Mouse (Mus musculus): ENCODE measurements around the gene Fcho2. TPM values are rescaled to one million over a fixed set of nuclear protein-coding genes. Genes with fewer than 3 reads are reported as not detected.

Gene Fcho2
- polyA plus RNA-seq, 1 experiment from 2014 or later, result 43.2 TPM

DNA sequence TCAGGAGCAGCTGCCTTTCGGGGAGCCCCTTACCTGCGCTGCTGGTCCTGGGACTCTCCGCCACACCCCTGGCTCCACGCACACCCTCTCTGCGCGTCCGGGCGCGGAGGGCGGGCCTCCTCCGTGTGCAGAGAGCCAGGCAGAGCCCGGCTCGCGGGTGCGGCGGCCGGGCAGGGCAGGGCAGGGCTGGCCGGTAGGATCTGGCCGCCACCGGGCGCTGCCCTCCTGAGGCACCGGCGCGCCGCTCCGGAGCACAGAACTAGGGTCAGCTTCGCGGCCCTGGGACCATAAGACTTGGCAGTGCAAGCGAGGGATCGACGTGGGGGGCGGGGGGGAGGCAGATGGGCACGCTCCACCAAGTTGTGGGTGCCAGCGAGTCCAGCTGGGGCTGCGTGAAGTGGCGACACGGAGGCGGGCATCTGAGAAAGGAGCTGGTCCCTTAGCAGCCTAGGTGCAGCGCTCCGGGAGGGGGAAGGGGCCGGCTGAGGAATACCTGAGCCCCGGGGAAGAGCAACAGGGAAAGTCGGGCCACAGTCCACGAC lies 120.4 kb downstream of the Fcho2 start, which contains the start of gene Tmem171:
TSS of gene Tmem171 (minus strand) at position 62 of the 542 bp plus-strand sequence.
- Histone ChIP-seq H3K36me3 (ENCODE audit: control insufficient read depth, insufficient read depth, low read length) (no peaks in the 10 kb centered on the region), H3K4me2 (ENCODE audit: low read depth, low read length) (peak within 1 kb of the TSS; percentile 62), H3K9me3 (ENCODE audit: control insufficient read depth, low read length) (no peaks in the 10 kb centered on the region), H3K4me3 (ENCODE audit: low read length) (peak within 1 kb of the TSS; percentile 52), H3K27ac (ENCODE audit: low read length) (peak within 1 kb of the TSS; percentile 81), H3K27me3 (ENCODE audit: control insufficient read depth, insufficient read depth, low read depth, low read length) (peaks cover 14% of the 10 kb centered on the region), H3K9ac (ENCODE audit: low read length) (peak within 1 kb of the TSS; percentile 75), H3K4me1 (replicated peaks; ENCODE audit: control insufficient read depth, insufficient read depth, low read length) (peaks cover 25% of the 10 kb centered on the region)
- peak; percentile 70 for ATAC-seq (ENCODE audit: low read depth)
- 6% methylated on average over 44 of the region's 44 CpGs for WGBS

- Histone ChIP-seq H3K9ac (ENCODE audit: low read length) (peak overlapping the region; percentile 40), H3K4me3 (ENCODE audit: low read length) (peak overlapping the region; percentile 52), H3K36me3 (ENCODE audit: control insufficient read depth, insufficient read depth, low read length) (no peaks in the 10 kb centered on the region), H3K27me3 (ENCODE audit: control insufficient read depth, insufficient read depth, low read depth, low read length) (peaks cover 14% of the 10 kb centered on the region), H3K4me2 (ENCODE audit: low read depth, low read length) (peak overlapping the region; percentile 62), H3K27ac (ENCODE audit: low read length) (peak overlapping the region; percentile 34), H3K9me3 (ENCODE audit: control insufficient read depth, low read length) (no peaks in the 10 kb centered on the region), H3K4me1 (replicated peaks; ENCODE audit: control insufficient read depth, insufficient read depth, low read length) (peaks cover 28% of the 10 kb centered on the region)
- 70% methylated on average over 11 of the region's 11 CpGs for WGBS
- ATAC-seq (ENCODE audit: low read depth), result no peak
Measured at GRCm38 (mm10) chr13:98693316-98693715, 121.9 kb downstream of the Fcho2 start.

DNA sequence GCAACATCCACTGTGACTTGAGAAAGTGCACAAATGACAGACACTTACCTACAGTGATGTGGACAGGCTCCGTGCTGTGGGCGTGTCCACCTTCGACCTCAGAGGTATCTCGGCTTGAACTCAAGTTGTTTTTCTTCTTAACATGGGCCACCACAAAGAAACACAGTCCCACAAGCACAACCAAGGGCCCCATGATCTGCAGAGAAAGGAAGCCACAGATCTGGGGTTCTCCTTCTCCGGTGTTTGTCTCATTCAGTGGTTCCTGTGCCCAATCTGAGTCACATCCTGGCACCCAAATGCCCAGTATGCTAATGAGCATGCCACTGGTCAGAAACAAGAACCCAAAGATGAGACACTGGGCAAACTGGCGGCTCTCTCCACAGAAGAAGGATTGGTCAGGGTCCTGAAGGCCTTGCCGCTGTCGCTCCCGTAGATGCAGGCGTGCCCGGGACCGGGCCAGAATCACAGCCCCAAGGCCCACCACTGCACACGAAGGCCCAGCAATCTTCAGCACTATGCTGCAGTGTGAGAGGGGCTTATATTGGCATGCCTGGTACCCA lies 123.2 kb downstream of the Fcho2 start:
- Histone ChIP-seq H3K4me1 (replicated peaks; ENCODE audit: control insufficient read depth, insufficient read depth, low read length) (peaks cover 28% of the 10 kb centered on the region), H3K4me2 (ENCODE audit: low read depth, low read length) (peak overlapping the region; percentile 36; the same call in 1 of the 2 replicates), H3K27me3 (ENCODE audit: control insufficient read depth, insufficient read depth, low read depth, low read length) (peaks cover 14% of the 10 kb centered on the region), H3K9ac (ENCODE audit: low read length) (no peak overlapping the region), H3K36me3 (ENCODE audit: control insufficient read depth, insufficient read depth, low read length) (no peaks in the 10 kb centered on the region), H3K27ac (ENCODE audit: low read length) (no peak overlapping the region), H3K4me3 (ENCODE audit: low read length) (no peak overlapping the region), H3K9me3 (ENCODE audit: control insufficient read depth, low read length) (no peaks in the 10 kb centered on the region)
- ATAC-seq (ENCODE audit: low read depth), result no peak
- 84% methylated on average over 13 of the region's 13 CpGs for WGBS

DNA sequence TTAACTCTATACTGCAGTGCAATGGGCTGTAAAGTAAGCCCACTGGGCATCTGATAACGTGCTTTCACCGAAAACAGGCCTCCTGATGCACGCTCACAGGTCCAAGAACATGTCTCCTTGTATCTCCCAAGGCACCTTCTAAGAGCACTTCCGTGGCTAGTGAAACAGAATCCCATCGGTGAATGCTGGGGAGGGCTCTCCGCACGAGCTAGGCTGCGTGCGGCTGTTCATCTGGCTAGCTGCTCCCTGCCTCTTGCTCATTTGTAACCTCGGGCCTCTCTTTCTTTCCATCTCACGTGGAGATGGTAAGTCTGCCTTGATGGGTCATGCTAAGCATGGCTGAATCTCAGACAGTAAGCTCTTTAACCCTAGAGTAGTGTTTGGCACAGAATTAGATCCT lies 124.4 kb downstream of the Fcho2 start:
- Histone ChIP-seq H3K36me3 (ENCODE audit: control insufficient read depth, insufficient read depth, low read length) (no peaks in the 10 kb centered on the region), H3K27ac (ENCODE audit: low read length) (peak overlapping the region; percentile 42; the same call in 1 of the 2 replicates), H3K4me3 (ENCODE audit: low read length) (peak overlapping the region; percentile 17; the same call in 1 of the 2 replicates), H3K27me3 (ENCODE audit: control insufficient read depth, insufficient read depth, low read depth, low read length) (peaks cover 14% of the 10 kb centered on the region), H3K4me1 (replicated peaks; ENCODE audit: control insufficient read depth, insufficient read depth, low read length) (peaks cover 21% of the 10 kb centered on the region), H3K9me3 (ENCODE audit: control insufficient read depth, low read length) (no peaks in the 10 kb centered on the region), H3K4me2 (ENCODE audit: low read depth, low read length) (peak overlapping the region; percentile 36), H3K9ac (ENCODE audit: low read length) (peak overlapping the region; percentile 29; the same call in 1 of the 2 replicates)
- WGBS, result 81% methylated on average over 11 of the region's 11 CpGs
- ATAC-seq (ENCODE audit: low read depth), result no peak

DNA sequence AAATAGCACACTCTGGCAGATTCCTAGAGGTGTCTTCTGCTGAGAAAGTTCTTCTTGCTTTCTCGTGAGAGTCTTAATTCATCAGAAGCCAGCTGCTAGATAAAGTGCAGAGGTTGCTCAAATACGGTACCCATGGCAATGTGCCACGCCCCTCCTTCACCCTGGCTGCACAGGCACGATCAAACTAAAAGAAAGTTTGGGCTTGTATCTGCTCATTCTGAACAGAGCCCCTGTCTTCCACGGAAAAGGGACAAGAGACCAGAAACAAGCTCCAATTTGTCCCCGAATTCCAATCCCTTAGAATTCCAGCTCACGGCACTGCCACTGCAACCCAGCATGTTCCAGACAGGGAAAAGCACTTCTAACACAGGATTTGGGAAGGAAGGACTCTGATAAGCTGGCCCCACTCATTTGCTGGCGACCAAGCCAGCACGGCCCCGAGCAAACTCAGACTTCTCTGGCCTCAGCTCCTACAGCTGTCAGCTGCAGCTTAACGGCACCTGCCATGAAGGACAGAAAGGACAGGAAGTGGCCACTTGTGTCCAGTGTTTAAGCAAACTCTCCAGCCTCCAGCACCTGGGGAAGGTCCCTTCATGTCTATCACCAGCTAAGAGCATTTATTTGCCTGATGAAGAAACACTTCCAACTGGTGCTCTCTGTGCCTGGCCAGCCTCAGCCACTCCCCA lies 125.5 kb downstream of the Fcho2 start:
- H3K4me3 ChIP-seq (ENCODE audit: low read length), result peak overlapping the region; percentile 31
- H3K36me3 ChIP-seq (ENCODE audit: control insufficient read depth, insufficient read depth, low read length), result no peaks in the 10 kb centered on the region
- H3K9ac ChIP-seq (ENCODE audit: low read length), result 0 out of 2 replicates have a peak overlapping the region, but pooled peaks have one; percentile 32
- peak; percentile 64 for ATAC-seq (ENCODE audit: low read depth)
- WGBS, result 25% methylated on average over 11 of the region's 11 CpGs
- H3K27ac ChIP-seq (ENCODE audit: low read length), result peak overlapping the region; percentile 72
- peak overlapping the region; percentile 38 for H3K4me2 ChIP-seq (ENCODE audit: low read depth, low read length)
- peaks cover 12% of the 10 kb centered on the region; the same call in 1 of the 2 replicates for H3K4me1 ChIP-seq (replicated peaks; ENCODE audit: control insufficient read depth, insufficient read depth, low read length)
- peaks cover 7% of the 10 kb centered on the region; the same call in 1 of the 2 replicates for H3K27me3 ChIP-seq (ENCODE audit: control insufficient read depth, insufficient read depth, low read depth, low read length)
- H3K9me3 ChIP-seq (ENCODE audit: control insufficient read depth, low read length), result no peaks in the 10 kb centered on the region

DNA sequence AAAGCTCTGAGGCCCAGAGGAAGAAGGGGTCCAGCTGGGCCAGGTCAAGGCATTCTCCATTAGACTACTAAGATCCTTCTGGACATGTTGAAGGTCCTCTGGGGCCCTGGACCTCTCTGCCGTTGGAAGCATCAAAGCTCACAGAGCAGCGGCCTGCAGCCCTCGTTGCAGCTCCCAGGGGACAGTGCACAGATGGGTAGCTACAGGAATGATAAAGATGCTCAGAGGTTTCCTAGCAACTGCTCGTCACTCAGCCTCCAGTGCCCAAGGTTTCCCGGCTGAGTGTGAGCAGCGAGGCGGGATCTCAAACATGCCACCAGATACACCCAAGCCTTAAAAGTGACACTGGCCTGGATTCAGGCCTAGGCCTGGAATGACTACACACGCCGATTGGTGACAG lies 127.3 kb downstream of the Fcho2 start:
- 64% methylated on average over 9 of the region's 9 CpGs for WGBS
- H3K27ac ChIP-seq (ENCODE audit: low read length), result no peak overlapping the region
- no peaks in the 10 kb centered on the region for H3K36me3 ChIP-seq (ENCODE audit: control insufficient read depth, insufficient read depth, low read length)
- no peaks in the 10 kb centered on the region for H3K9me3 ChIP-seq (ENCODE audit: control insufficient read depth, low read length)
- H3K4me2 ChIP-seq (ENCODE audit: low read depth, low read length), result no peak overlapping the region
- no peak overlapping the region for H3K4me3 ChIP-seq (ENCODE audit: low read length)
- no peaks in the 10 kb centered on the region for H3K27me3 ChIP-seq (ENCODE audit: control insufficient read depth, insufficient read depth, low read depth, low read length)
- no peak for ATAC-seq (ENCODE audit: low read depth)
- H3K4me1 ChIP-seq (replicated peaks; ENCODE audit: control insufficient read depth, insufficient read depth, low read length), result peaks cover 12% of the 10 kb centered on the region; the same call in 1 of the 2 replicates
- no peak overlapping the region for H3K9ac ChIP-seq (ENCODE audit: low read length)

DNA sequence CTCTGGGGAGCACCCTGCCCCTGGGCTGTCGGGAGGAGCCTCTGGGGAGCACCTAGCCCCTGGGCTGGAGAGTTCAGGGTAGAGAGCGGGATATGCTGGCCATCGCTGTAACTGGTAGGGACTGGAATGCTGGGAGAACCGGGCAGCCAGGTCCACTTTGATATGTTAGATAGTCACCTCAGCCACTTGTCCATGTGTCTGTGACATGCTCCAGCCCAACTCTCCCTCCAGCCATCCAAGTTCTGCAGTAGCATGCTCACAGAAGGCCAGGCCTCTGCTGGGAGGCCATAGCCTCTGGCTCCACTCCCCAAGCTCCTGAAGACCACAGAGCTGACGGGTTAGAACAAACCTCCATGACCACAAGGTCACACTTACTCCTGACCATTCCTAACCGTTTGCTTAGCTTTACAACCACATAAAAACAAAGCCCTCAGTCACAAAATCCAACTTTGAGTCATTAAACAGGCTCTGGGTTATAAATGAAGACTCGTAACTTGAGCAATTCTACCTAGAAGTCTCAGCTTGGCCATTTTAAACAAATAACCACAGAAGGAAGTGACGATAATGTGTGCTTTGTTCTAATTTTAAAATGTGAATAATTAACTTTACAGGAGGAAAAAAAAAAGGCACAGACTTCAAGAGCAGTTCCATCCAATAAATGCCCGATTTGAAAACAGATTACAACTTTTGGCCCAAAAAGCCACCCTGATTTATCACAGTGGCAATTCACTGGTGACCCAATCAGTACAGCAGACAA lies 130.9 kb downstream of the Fcho2 start:
- 53% methylated on average over 9 of the region's 9 CpGs for WGBS
- ATAC-seq (ENCODE audit: low read depth), result no peak
- peaks cover 12% of the 10 kb centered on the region for H3K4me1 ChIP-seq (replicated peaks; ENCODE audit: control insufficient read depth, insufficient read depth, low read length)

GRCm38 (mm10) chr13:98683412-98683811 lies 131.8 kb downstream of the Fcho2 start:
- H3K27ac ChIP-seq (ENCODE audit: low read length), result no peak overlapping the region
- H3K4me2 ChIP-seq (ENCODE audit: low read depth, low read length), result no peak overlapping the region
- 90% methylated on average over 2 of the region's 2 CpGs for WGBS
- H3K4me1 ChIP-seq (replicated peaks; ENCODE audit: control insufficient read depth, insufficient read depth, low read length), result peaks cover 9% of the 10 kb centered on the region
- no peak overlapping the region for H3K9ac ChIP-seq (ENCODE audit: low read length)
- no peaks in the 10 kb centered on the region for H3K27me3 ChIP-seq (ENCODE audit: control insufficient read depth, insufficient read depth, low read depth, low read length)
- no peak for ATAC-seq (ENCODE audit: low read depth)
- no peaks in the 10 kb centered on the region for H3K36me3 ChIP-seq (ENCODE audit: control insufficient read depth, insufficient read depth, low read length)
- H3K9me3 ChIP-seq (ENCODE audit: control insufficient read depth, low read length), result no peaks in the 10 kb centered on the region
- H3K4me3 ChIP-seq (ENCODE audit: low read length), result no peak overlapping the region

More for the DNA sequence above, 130.9 kb downstream of the Fcho2 start:
- Histone ChIP-seq H3K4me2 (ENCODE audit: low read depth, low read length) (no peak overlapping the region), H3K27ac (ENCODE audit: low read length) (peak overlapping the region; percentile 38; the same call in 1 of the 2 replicates), H3K9me3 (ENCODE audit: control insufficient read depth, low read length) (no peaks in the 10 kb centered on the region), H3K36me3 (ENCODE audit: control insufficient read depth, insufficient read depth, low read length) (no peaks in the 10 kb centered on the region), H3K4me3 (ENCODE audit: low read length) (no peak overlapping the region), H3K9ac (ENCODE audit: low read length) (no peak overlapping the region), H3K27me3 (ENCODE audit: control insufficient read depth, insufficient read depth, low read depth, low read length) (no peaks in the 10 kb centered on the region)
